Mouse (Mus musculus) heart, embryonic 16.5 days (tissue): Measurements from ENCODE around the gene Filip1l. TPM values are rescaled to one million over a fixed set of nuclear protein-coding genes. Genes with fewer than 3 reads are reported as not detected.

Experiments used
- ATAC-seq: fragments of 200-750 bp; cut with Nextera tagmentation; replicated peaks from 2 replicates; pipeline ENCODE4 v1.8.0; 2017; ENCODE audit warnings: moderate number of reproducible peaks; ENCODE audit not compliant: insufficient read depth, low FRiP score; ENCODE audit errors: extremely low read depth
- H3K27ac ChIP-seq: fragments of 300-500 bp; sonication (generic); 2 replicates; pipeline ENCODE4 v1.5.1; 2014; ENCODE audit warnings: mild to moderate bottlenecking, low read length, control low read depth, moderate library complexity
- H3K27me3 ChIP-seq: fragments of 300-500 bp; sonication (generic); 2 replicates; pipeline ENCODE4 v1.6.1; 2014; ENCODE audit warnings: low read length, mixed read lengths; ENCODE audit not compliant: control insufficient read depth, insufficient read depth
- H3K36me3 ChIP-seq: fragments of 300-500 bp; sonication (generic); 2 replicates; pipeline ENCODE4 v1.6.1; 2014; ENCODE audit not compliant: control insufficient read depth, insufficient read depth
- H3K4me1 ChIP-seq: fragments of 300-500 bp; sonication (generic); 2 replicates; pipeline ENCODE4 v1.6.1; 2014; ENCODE audit warnings: low read length, mixed read lengths; ENCODE audit not compliant: control insufficient read depth, insufficient read depth
- H3K4me2 ChIP-seq: fragments of 300-500 bp; sonication (generic); 2 replicates; pipeline ENCODE4 v1.6.1; 2014; ENCODE audit warnings: low read depth, mild to moderate bottlenecking, control low read depth, low read length
- H3K4me3 ChIP-seq: fragments of 300-500 bp; sonication (generic); 2 replicates; pipeline ENCODE4 v1.5.1; 2014; ENCODE audit warnings: mild to moderate bottlenecking, control low read depth, low read length
- H3K9ac ChIP-seq: fragments of 300-500 bp; sonication (generic); 2 replicates; pipeline ENCODE4 v1.6.1; 2014; ENCODE audit warnings: low read length, control low read depth
- H3K9me3 ChIP-seq: fragments of 300-500 bp; sonication (generic); replicated peaks from 2 replicates; pipeline ENCODE4 v1.6.1; 2016; ENCODE audit warnings: low read length; ENCODE audit not compliant: control insufficient read depth
- WGBS: fragments of 180-500 bp; shearing (Covaris S2); extraction: QIAGEN DNeasy Blood & Tissue Kit; methylation state at CpG from one replicate; pipeline ENCODE4 v1.1.7; 2014; 5-methylcytosine and 5-hydroxymethylcytosine counted together
- polyA plus RNA-seq: library from polyadenylated mRNA; unstranded; fragments of >200 nt; fragmentation: Nextera tagmentation; extraction: Ambion mirVana; gene quantifications from 2 replicates; pipeline ENCODE4 v1.2.1, GENCODE M21; 2015

The Filip1l gene
- polyA plus RNA-seq, 1 experiment from 2014 or later = 26.7 TPM

GRCm38 (mm10) chr16:57554886-57555400 is 202.1 kb downstream of the Filip1l start:
- no peak overlapping the region for H3K9ac ChIP-seq
- no peaks in the 10 kb centered on the region for H3K9me3 ChIP-seq
- H3K4me1 ChIP-seq = peaks cover 25% of the 10 kb centered on the region
- H3K27me3 ChIP-seq = no peaks in the 10 kb centered on the region
- no peak overlapping the region for H3K4me2 ChIP-seq
- ATAC-seq = no peak
- H3K4me3 ChIP-seq = no peak overlapping the region
- H3K36me3 ChIP-seq = peaks cover 4% of the 10 kb centered on the region; the same call in 1 of the 2 replicates
- H3K27ac ChIP-seq = no peak overlapping the region
- WGBS = 81% methylated on average over 6 of the region's 6 CpGs

- H3K4me3 ChIP-seq = no peak overlapping the region
- 67% methylated on average over 4 of the region's 4 CpGs for WGBS
- H3K9ac ChIP-seq = no peak overlapping the region
- no peaks in the 10 kb centered on the region for H3K9me3 ChIP-seq
- ATAC-seq = no peak
- H3K4me1 ChIP-seq = peaks cover 28% of the 10 kb centered on the region
- no peaks in the 10 kb centered on the region for H3K27me3 ChIP-seq
- no peak overlapping the region for H3K4me2 ChIP-seq
- H3K27ac ChIP-seq = peak overlapping the region; percentile 52; the same call in 1 of the 2 replicates
- H3K36me3 ChIP-seq = peaks cover 4% of the 10 kb centered on the region; the same call in 1 of the 2 replicates
These were observed 202.8 kb downstream of the Filip1l start for GRCm38 (mm10) chr16:57555667-57556066.

DNA sequence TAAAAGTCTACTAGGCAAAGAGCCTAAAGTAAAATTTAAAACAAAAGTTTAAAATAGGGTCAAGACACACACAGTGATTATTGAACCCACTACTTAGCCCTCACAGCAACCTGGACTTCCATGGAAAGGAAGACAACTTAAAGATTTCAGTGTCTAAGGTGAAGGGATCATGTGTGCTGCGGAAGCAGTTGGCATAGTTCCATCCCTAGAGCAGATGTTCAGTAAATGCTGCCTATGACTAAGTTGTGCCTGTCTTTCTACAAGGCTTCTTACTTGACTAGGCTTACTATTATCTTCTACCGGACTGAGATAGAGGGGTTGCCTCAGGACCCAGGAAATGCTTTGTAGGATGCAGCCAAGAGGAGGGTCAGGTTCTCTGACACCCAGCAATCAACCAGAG is 203.4 kb downstream of the Filip1l start:
- peak overlapping the region; percentile 52 for H3K27ac ChIP-seq
- no peak overlapping the region for H3K4me2 ChIP-seq
- H3K4me1 ChIP-seq = peaks cover 26% of the 10 kb centered on the region
- H3K9ac ChIP-seq = no peak overlapping the region
- no peaks in the 10 kb centered on the region for H3K9me3 ChIP-seq
- ATAC-seq = no peak
- H3K36me3 ChIP-seq = peaks cover 4% of the 10 kb centered on the region; the same call in 1 of the 2 replicates
- H3K27me3 ChIP-seq = no peaks in the 10 kb centered on the region
- 55% methylated on average over 2 of the region's 2 CpGs for WGBS
- H3K4me3 ChIP-seq = no peak overlapping the region

GRCm38 (mm10) chr16:57558258-57558657 is 205.4 kb downstream of the Filip1l start:
- peaks cover 17% of the 10 kb centered on the region for H3K4me1 ChIP-seq
- ATAC-seq = no peak
- no peaks in the 10 kb centered on the region for H3K9me3 ChIP-seq
- no peaks in the 10 kb centered on the region for H3K36me3 ChIP-seq
- H3K27me3 ChIP-seq = no peaks in the 10 kb centered on the region
- no peak overlapping the region for H3K27ac ChIP-seq
- no peak overlapping the region for H3K9ac ChIP-seq
- no peak overlapping the region for H3K4me2 ChIP-seq
- H3K4me3 ChIP-seq = no peak overlapping the region
- 83% methylated on average over 3 of the region's 3 CpGs for WGBS

DNA sequence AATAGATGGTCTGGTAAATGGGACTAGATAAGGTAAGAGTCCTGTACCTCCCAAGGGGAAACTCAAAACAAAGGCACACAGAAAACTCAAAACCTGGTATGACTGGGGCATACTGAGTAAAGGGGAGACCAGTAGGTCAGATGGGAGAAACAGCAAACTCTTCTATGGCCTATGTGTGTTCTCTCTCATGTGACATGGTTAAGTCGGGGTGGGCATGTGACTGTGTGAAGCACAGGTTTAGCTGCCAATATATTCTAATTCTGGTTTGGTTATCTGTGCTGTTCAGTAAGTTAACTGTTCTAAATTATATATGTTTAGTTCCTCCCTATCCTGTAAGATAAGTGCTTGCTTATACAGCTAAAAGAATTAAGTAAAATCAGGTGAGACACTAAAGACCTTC is 207.3 kb downstream of the Filip1l start:
- Histone ChIP-seq H3K27ac (no peak overlapping the region), H3K4me2 (no peak overlapping the region), H3K4me1 (peaks cover 19% of the 10 kb centered on the region), H3K9ac (no peak overlapping the region), H3K4me3 (no peak overlapping the region), H3K36me3 (no peaks in the 10 kb centered on the region), H3K27me3 (no peaks in the 10 kb centered on the region), H3K9me3 (no peaks in the 10 kb centered on the region)
- 83% methylated on average over 1 of the region's 1 CpGs for WGBS
- no peak for ATAC-seq

- 23% methylated on average over 3 of the region's 3 CpGs for WGBS
- Histone ChIP-seq H3K4me2 (no peak overlapping the region), H3K4me3 (no peak overlapping the region), H3K9me3 (no peaks in the 10 kb centered on the region), H3K27ac (no peak overlapping the region), H3K36me3 (no peaks in the 10 kb centered on the region), H3K4me1 (peaks cover 14% of the 10 kb centered on the region), H3K27me3 (no peaks in the 10 kb centered on the region), H3K9ac (no peak overlapping the region)
- ATAC-seq = peak; percentile 49
These were observed 210.6 kb downstream of the Filip1l start for GRCm38 (mm10) chr16:57563453-57563852.

DNA sequence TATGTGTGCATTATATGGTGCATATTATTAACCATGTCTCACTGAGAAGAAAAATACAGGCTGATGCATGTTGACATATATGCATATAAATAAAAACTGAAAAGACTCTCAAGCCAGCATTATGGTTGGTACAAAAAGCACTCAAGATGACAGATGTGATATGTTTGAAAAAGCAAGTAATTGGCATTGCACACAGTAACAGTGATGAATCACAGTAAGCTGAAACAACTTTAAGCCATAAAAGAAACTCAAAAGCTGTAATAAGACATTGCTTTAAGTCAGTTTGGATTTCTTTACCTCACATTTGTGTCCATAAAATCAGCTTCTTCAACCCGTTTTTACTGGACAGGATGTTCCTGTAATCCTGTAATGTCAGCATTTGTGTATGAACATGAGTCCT is 211.9 kb downstream of the Filip1l start:
- H3K9ac ChIP-seq = no peak overlapping the region
- H3K9me3 ChIP-seq = no peaks in the 10 kb centered on the region
- no peak overlapping the region for H3K4me3 ChIP-seq
- peaks cover 14% of the 10 kb centered on the region for H3K4me1 ChIP-seq
- H3K4me2 ChIP-seq = no peak overlapping the region
- ATAC-seq = no peak
- no peak overlapping the region for H3K27ac ChIP-seq
- WGBS = 43% methylated on average over 1 of the region's 1 CpGs
- peaks cover 3% of the 10 kb centered on the region for H3K36me3 ChIP-seq
- no peaks in the 10 kb centered on the region for H3K27me3 ChIP-seq

DNA sequence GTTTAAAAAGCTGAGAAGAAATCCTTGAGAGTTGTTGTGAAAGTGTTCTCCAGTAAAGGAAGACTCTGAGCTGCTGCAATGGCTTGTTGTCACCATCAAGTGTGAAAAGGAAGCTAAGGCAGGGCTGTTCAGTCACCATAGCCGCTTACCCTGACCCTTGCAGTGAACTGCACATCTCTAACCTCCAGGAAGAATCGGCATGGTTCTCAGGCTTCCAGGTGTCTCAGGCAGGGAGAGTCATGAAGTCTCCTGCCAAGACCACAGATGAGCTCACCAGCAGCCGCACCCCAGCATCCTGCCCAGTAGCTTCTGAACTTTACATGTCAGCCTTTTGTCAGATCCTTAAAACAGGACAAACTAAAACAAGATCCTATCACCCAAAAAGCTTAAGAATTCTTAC is 213.3 kb downstream of the Filip1l start:
- no peak overlapping the region for H3K4me3 ChIP-seq
- H3K27me3 ChIP-seq = no peaks in the 10 kb centered on the region
- no peaks in the 10 kb centered on the region for H3K9me3 ChIP-seq
- H3K36me3 ChIP-seq = peaks cover 13% of the 10 kb centered on the region
- H3K4me1 ChIP-seq = peaks cover 9% of the 10 kb centered on the region; the same call in 1 of the 2 replicates
- WGBS = 40% methylated on average over 3 of the region's 3 CpGs
- no peak overlapping the region for H3K4me2 ChIP-seq
- peak overlapping the region; percentile 17; the same call in 1 of the 2 replicates for H3K27ac ChIP-seq
- no peak for ATAC-seq
- H3K9ac ChIP-seq = no peak overlapping the region

GRCm38 (mm10) chr16:57568648-57569404 is 215.9 kb downstream of the Filip1l start:
- Histone ChIP-seq H3K9ac (no peak overlapping the region), H3K4me2 (no peak overlapping the region), H3K27me3 (no peaks in the 10 kb centered on the region), H3K27ac (no peak overlapping the region), H3K4me3 (no peak overlapping the region), H3K4me1 (peaks cover 3% of the 10 kb centered on the region), H3K9me3 (no peaks in the 10 kb centered on the region), H3K36me3 (peaks cover 22% of the 10 kb centered on the region)
- no peak for ATAC-seq
- 78% methylated on average over 7 of the region's 7 CpGs for WGBS
